Mouse (Mus musculus): ENCODE data around the gene Irf2.

Gene Irf2

GRCm38 (mm10) chr8:46757613-46758012 is 18.1 kb downstream of the Irf2 start:
- no peak for DNase-seq (ENCODE audit: low spot score in 2 of 2)

GRCm38 (mm10) chr8:46758131-46758530 is 18.6 kb downstream of the Irf2 start:
- no peak for DNase-seq (ENCODE audit: low spot score in 2 of 2)

DNA sequence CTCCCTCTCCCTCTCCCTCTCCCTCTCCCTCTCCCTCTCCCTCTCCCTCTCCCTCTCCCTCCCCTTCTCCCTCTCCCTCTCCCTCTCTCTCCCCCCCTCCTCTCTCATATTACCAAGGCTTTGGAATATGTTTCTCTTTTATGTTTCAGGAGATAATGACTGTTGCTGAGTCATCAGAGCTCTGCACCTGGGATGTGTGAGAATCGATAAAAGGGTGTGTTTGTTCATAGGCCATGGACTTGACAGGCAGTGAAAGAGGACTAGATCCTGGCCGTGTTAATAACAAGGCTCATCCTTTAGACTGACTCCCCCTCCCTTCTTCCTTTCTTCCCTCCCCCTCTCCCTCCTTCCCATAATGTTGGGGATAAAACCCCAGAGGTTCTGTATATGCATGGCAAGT is 19.1 kb downstream of the Irf2 start:
- no peak for DNase-seq (ENCODE audit: low spot score in 2 of 2)

DNA sequence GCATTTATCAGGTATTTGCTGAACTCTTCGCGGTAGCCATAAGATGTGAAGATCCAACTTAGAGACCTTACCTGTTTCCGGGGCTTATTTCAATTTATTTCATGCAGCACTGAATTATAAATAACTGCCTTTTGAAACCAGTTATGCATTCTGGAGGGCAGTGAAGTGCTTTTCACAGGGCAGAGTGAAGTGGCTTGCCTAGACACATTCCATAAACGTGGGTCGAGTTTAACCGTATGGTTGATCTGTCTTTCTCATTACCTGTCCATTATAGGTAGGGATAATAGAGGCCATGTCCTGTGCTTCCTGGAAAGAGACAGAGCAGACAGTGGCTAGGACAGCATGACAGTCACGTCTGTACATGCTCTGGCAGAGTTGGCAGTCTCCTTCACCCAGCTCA is 20.0 kb downstream of the Irf2 start:
- DNase-seq (ENCODE audit: low spot score in 2 of 2) = no peak

DNA sequence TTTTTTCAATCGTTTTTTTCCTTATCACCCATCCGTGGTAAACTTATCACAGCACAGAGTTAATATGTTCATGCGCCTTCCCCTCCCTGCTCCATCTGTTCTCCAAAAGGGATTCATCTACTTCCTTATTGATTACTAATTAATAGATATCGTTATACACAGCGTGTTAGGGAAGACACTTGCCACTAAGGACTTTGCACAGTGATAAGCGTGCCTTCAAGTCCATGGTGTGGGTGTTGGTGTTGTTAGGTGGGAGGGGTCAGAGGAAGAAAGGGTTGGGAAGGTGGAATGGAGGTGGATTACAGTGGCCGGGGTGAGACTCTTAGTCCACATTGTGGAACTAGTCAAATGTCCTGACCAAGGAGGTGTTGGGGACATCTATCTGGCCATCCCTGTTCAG is 21.2 kb downstream of the Irf2 start:
- no peak for DNase-seq (ENCODE audit: low spot score in 2 of 2)

DNA sequence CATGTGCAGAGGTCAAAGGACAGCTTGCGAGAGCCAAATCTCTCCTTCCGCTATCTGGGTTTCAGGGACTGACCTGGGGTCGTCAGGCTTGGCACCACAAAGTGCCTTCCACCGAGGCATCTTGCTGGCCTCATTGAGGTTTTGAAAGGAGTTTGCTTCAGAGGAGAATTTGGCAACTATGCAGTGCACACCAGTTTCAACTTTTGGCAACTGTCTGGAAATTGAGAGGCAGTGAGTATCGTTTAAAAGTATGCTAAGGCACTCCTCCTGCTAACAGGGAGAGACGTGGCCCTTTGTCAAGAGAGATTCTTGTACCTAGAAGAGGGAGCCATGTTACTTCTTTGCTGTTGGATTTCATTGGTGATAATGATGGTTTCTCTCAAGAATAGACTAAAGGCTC is 21.9 kb downstream of the Irf2 start:
- no peak for DNase-seq (ENCODE audit: low spot score in 2 of 2)

DNA sequence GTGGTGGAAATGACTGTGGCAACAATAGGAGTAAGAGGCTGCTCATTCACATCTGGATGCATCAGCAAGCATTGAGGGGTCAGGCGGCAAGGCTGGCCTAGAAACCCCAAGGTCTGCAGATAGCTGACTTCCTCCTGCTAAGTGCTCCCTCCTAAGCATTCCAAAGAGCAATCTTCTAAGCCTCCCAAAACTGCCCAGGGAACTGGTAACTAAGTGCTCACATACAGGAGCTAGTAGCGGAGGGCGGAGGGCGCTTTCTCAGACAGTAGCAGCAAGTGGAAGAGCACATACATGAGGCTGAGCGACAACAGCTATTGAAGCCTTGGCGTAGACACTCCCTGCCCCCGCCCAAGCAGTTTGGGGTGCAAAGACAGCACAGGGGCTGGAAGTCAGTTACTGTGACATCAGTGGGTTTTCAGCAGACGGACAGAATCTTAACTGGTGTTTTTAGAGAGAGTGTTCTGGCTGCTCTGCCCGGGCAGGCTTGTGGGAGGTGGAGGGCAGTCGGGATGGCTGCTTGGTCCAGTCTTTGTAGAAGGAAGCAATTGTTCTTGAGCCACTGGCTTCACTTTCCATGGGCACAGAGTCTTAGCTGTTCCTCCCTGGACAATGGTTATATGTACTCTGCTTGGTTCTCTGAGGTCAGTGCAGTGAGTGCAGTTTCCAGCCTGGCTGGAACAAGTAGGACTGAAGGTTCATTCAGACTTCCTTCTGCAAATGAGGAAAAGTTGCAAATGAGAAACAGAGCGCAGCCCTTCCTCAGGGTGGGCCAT is 30.1 kb downstream of the Irf2 start:
- no peak for DNase-seq (ENCODE audit: low spot score in 2 of 2)

DNA sequence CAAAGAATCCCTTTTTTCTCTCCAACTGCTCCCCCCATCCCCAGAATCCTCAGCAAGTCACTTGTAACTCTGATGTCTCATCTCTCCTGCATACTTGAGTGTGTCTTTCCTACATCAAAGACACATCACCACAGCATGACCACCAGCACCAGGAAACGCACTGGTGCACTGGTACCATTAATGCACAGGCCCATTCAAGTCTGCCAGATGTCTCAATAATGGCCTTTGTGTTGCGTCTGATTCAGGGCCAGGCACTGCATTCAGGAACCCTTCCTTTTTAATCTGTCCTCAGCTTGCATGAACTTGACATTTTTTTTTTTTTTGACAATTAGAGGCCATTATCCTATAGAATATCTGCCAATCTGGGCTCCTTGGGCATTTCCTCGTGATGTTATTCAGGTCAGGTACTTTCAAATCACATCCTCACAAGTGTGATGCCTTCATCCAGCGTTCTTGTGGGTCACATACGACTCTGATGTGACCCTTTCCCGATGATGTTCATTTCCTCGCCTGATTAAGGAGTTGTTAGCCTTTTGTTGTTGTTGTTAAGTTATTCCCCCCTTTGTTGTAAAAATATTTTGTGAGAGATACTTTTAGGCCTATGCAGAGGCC is 31.5 kb downstream of the Irf2 start:
- no peak for DNase-seq (ENCODE audit: low spot score in 2 of 2)

DNA sequence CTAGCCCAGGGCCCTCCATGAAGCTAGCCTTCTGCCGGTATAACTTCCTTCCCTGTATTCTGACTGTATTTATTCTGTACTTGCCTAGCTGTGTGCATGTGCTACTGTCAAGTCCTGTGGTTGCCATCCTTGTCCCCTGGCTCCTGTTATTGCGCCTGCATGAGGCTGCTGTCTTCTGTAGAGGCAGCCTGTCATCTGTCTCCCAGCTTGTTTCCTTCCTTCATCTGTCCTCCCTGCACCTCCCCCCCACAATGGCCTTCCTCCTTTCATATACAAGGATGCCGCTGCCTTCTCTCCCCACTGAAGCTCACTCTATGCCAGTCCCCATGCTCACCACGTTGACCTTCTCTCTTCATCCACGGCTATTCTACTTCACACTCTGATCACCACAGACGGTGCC is 33.3 kb downstream of the Irf2 start:
- no peak for DNase-seq (ENCODE audit: low spot score in 2 of 2)

- DNase-seq (ENCODE audit: low spot score in 2 of 2) = no peak
These were observed 38.4 kb downstream of the Irf2 start for GRCm38 (mm10) chr8:46777760-46778460.

DNA sequence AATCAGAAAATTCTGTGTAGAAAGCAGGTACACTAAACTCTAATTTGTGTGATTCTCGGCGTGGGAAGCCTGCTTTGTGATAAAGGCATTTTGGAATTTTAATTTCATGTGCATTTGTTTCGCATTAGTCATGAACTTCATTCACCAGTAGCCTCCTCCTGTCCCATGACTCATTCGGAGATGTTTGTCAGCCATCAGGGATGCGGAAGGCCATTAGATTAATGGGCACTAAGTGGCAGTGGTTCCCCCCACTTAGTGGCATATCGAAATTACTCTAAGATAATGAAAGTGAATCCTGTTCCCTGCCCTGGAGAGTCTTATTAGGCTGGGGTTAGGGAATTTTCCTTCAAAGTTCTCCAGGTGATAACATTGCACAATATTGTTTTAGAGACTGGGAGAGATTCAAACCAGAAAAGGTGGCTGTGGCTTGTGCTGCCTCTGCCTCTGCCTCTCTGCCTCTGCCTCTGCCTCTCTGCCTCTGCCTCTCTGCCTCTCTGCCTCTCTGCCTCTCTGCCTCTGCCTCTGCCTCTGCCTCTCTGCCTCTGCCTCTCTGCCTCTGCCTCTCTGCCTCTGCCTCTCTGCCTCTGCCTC is 41.6 kb downstream of the Irf2 start:
- no peak for DNase-seq (ENCODE audit: low spot score in 2 of 2)

GRCm38 (mm10) chr8:46782254-46782653 is 42.7 kb downstream of the Irf2 start:
- no peak for DNase-seq (ENCODE audit: low spot score in 2 of 2)

- no peak for DNase-seq (ENCODE audit: low spot score in 2 of 2)
These were observed 45.5 kb downstream of the Irf2 start for GRCm38 (mm10) chr8:46785070-46785469.

GRCm38 (mm10) chr8:46785926-46786325 is 46.4 kb downstream of the Irf2 start:
- DNase-seq (ENCODE audit: low spot score in 2 of 2) = no peak

DNA sequence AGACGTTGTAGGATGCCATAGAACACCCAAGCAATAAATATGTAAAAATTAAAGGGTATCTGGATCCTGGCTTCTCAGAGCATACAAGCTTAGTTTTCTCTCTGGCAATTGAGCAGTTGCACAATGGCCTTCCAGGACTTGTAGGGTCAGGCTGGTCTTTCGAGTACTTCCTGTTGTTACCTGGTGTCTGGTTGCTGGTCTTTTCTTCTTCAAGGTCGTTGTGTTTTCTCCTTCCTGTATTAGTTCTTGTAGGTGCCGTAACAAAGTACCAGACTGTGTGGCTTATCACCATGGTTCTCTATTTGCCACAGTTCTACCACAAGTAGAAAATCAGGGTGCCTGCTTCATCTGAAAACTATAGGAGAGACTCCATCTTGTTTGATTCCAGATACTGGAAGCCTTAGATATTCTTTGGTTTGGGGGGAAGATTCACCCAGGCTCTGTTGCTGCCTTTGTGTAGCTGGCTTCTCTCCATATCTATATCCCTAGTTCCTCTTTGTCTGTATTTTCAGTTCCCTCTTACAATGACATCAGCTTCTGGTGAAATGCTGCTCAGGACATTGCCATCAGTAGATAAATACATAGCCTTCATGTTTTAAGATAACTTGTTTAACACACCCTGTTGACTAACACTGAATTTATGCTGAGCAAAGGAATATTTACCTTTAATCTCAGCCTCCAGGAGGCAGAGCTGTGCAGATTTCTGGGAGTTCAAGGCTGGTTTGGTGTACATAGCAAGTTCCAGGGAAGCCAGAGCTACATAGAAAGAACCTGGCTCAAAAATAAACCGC is 49.8 kb downstream of the Irf2 start:
- no peak for DNase-seq (ENCODE audit: low spot score in 2 of 2)

DNA sequence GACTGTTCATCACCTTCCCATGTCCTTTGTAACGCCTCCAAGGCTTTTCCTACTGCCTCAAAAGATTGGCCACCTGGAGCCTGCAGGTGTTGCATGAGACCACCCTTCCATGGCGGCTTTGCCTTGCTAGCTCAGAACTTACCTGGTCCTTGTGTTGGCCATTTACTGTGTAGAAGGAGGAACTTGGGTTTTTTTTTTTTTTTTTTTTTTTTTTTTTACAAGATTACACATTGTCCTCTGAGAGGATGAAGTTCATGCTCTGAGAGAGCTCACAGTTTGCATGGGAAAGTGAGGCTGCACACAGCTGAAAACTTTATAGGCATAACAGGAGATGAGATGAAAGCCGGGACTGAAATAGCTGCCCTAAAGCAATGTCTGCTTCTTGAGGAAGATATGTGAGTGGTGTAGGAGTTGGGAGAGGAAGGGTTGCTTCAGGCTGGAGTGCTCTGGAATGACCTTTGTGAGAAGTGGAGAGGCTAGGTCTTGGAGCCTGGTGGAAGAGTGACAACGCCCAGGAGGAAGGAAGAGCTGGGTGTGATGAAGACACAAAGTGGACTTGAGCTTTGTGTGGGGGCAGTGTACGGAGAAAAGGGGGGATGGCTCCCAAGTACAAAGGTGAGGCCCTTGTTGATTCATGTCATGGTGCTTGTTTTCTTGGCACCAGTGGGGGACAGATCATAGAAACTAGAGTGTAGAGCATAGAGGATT is 52.3 kb downstream of the Irf2 start:
- no peak for DNase-seq (ENCODE audit: low spot score in 2 of 2)

- no peak for DNase-seq (ENCODE audit: low spot score in 2 of 2)
These were observed 53.1 kb downstream of the Irf2 start for GRCm38 (mm10) chr8:46792653-46793052.

GRCm38 (mm10) chr8:46793248-46793647 is 53.7 kb downstream of the Irf2 start:
- DNase-seq (ENCODE audit: low spot score in 2 of 2) = no peak

DNA sequence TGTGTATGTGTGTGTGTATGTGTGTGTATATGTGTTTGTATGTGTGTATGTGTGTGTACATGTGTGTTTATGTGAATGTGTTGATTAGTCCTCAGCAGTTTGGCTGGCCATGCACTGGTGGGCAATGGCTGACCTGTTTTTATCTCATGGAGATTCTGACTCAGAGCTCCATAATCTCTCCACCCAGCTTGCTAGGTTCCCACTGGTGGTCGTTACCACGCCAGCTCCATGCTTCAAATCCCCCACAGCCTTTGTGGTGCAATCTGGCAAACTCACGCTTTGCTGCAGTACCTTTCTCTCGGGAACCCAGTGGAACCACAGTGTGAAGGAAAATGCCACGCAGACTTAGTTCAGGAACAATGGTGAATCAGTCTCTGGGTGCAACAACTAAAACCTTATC is 54.8 kb downstream of the Irf2 start:
- DNase-seq (ENCODE audit: low spot score in 2 of 2) = no peak

DNA sequence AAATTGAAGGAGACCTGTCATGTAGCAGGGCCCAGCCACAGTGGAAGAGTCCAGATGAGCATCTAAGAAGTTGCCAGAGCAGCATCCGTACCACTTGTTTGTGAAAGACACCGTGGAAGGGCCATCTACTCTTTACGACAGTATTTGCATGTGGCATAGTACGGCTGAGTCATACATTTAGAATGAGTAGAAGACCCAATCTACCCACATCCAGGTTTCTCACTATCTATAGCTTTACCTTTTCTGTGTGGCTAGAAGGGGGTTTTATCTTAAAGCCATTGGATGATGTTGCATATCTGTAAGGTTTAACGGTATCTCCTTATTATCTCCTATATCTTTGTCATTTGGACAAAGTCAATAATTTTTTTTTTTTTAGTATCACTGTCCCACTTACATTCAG is 59.7 kb downstream of the Irf2 start:
- no peak for DNase-seq (ENCODE audit: low spot score in 2 of 2)

- DNase-seq (ENCODE audit: low spot score in 2 of 2) = no peak
These were observed 60.2 kb downstream of the Irf2 start for GRCm38 (mm10) chr8:46799706-46800105.
